Mouse (Mus musculus) liver, embryonic 14.5 days (tissue): Measurements from ENCODE around the gene Sufu. TPM values are rescaled to one million over a fixed set of nuclear protein-coding genes. Genes with fewer than 3 reads are reported as not detected.

Experiments
- ATAC-seq: fragments of 200-750 bp; cut with Nextera tagmentation; 2 replicates; pipeline ENCODE4 v1.8.0; 2017; ENCODE audit warnings: moderate number of reproducible peaks, mild to moderate bottlenecking, moderate library complexity; ENCODE audit not compliant: insufficient read depth
- DNase-seq, 3 experiments: peaks; one replicate each; pipeline ENCODE4 v3.0.0-alpha.2; 2012 to 2013; ENCODE audit warnings: low read depth in 3 of 3, low spot score in 3 of 3
- H3K27ac ChIP-seq: fragments of 300-500 bp; sonication (generic); 2 replicates; pipeline ENCODE4 v1.5.1; 2014; ENCODE audit warnings: moderate library complexity, mild to moderate bottlenecking, control low read depth, inconsistent platforms
- H3K27me3 ChIP-seq: fragments of 300-500 bp; sonication (generic); 2 replicates; pipeline ENCODE4 v1.6.1; 2014; ENCODE audit warnings: mild to moderate bottlenecking, low read length, moderate library complexity; ENCODE audit not compliant: control insufficient read depth, insufficient read depth
- H3K36me3 ChIP-seq: fragments of 300-500 bp; sonication (generic); replicated peaks from 2 replicates; pipeline ENCODE4 v1.6.1; 2014; ENCODE audit warnings: low read depth; ENCODE audit not compliant: control insufficient read depth, insufficient read depth
- H3K4me1 ChIP-seq, 2 experiments: fragments of 200-500 bp in 1 of 2; fragments of 300-500 bp in 1 of 2; sonication (generic) in 1 of 2; replicated peaks; 2 replicates each; pipeline ENCODE4 v1.6.1; 2012 to 2014; ENCODE audit warnings: antibody characterized with exemption in 1 of 2, inconsistent platforms in 1 of 2, low read length in 1 of 2; ENCODE audit not compliant: control insufficient read depth in 2 of 2, insufficient read depth in 2 of 2
- H3K4me2 ChIP-seq: fragments of 300-500 bp; sonication (generic); 2 replicates; pipeline ENCODE4 v1.6.1; 2014; ENCODE audit warnings: low read depth, mild to moderate bottlenecking, control low read depth, moderate library complexity
- H3K4me3 ChIP-seq, 2 experiments: fragments of 200-500 bp in 1 of 2; fragments of 300-500 bp in 1 of 2; sonication (generic) in 1 of 2; 2 replicates each; pipeline ENCODE4 v1.5.1; 2012 to 2014; ENCODE audit warnings: low read depth in 2 of 2, low read length in 2 of 2, mild to moderate bottlenecking in 2 of 2, control low read depth in 1 of 2, inconsistent platforms in 1 of 2, moderate library complexity in 1 of 2; ENCODE audit not compliant: insufficient read depth in 1 of 2
- H3K9ac ChIP-seq: fragments of 300-500 bp; sonication (generic); replicated peaks from 2 replicates; pipeline ENCODE4 v1.6.1; 2014; ENCODE audit warnings: mild to moderate bottlenecking, control low read depth, moderate library complexity
- H3K9me3 ChIP-seq: fragments of 300-500 bp; sonication (generic); 2 replicates; pipeline ENCODE4 v1.6.1; 2016; ENCODE audit warnings: low read length, mixed read lengths; ENCODE audit not compliant: control insufficient read depth
- CTCF ChIP-seq: IDR thresholded peaks from 2 replicates; pipeline ENCODE4 v1.5.1; 2016; ENCODE audit warnings: antibody characterized with exemption, low read depth, control low read depth
- EP300 ChIP-seq: IDR thresholded peaks from 2 replicates; pipeline ENCODE4 v1.6.1; 2016; ENCODE audit warnings: antibody characterized with exemption, low read depth
- WGBS: fragments of 180-500 bp; shearing (Covaris S2); extraction: QIAGEN DNeasy Blood & Tissue Kit; methylation state at CpG from one replicate; pipeline ENCODE4 v1.1.7; 2014; ENCODE audit not compliant: insufficient replicate concordance; 5-methylcytosine and 5-hydroxymethylcytosine counted together
- polyA plus RNA-seq, 2 experiments: library from polyadenylated mRNA; depleted of rRNA in 1 of 2; stranded (reverse) in 1 of 2; unstranded in 1 of 2; fragments of >200 nt; fragmentation: Nextera tagmentation in 1 of 2; extraction: Ambion mirVana in 1 of 2; gene quantifications; 2 replicates each; pipeline versions ENCODE4 v1.2.1 to v1.2.3; 2012 to 2014

Sufu gene
- 3.2 and 3.6 TPM in 2 replicates for polyA plus RNA-seq (2012; rRNA removed)
- 4.2 and 5.4 TPM in 2 replicates for polyA plus RNA-seq (2014; fragmentation: Nextera tagmentation; extraction: Ambion mirVana)

- H3K4me1 ChIP-seq: peaks cover 11 to 21% of the 10 kb centered on the region in 2 experiments
- H3K27ac ChIP-seq: peak within 1 kb of the TSS; percentile 68
- peak within 1 kb of the TSS; percentile 87 to 90 for H3K4me3 ChIP-seq
- DNase-seq (peak; percentile 99), ATAC-seq (peak; percentile 81)
- H3K27me3 ChIP-seq: no peaks in the 10 kb centered on the region
- peak within 1 kb of the TSS; percentile 82 for H3K9ac ChIP-seq
- peak within 1 kb of the TSS; percentile 98 for H3K4me2 ChIP-seq
- peak; percentile 98 for TF ChIP-seq CTCF
- no peak for TF ChIP-seq EP300
- WGBS: under 1% methylated on average over 56 of the region's 57 CpGs
- peaks cover 2% of the 10 kb centered on the region; the same call in 1 of the 2 replicates for H3K36me3 ChIP-seq
- H3K9me3 ChIP-seq: no peaks in the 10 kb centered on the region
These were observed at the start of gene Sufu for GRCm38 (mm10) chr19:46396686-46397435. Sufu (plus strand) TSS chr19:46396896.

GRCm38 (mm10) chr19:46347146-46347545 is 49.5 kb upstream of the Sufu start:
- Histone ChIP-seq H3K4me1 (peaks cover 3 to 23% of the 10 kb centered on the region in 2 experiments), H3K9ac (no peak overlapping the region), H3K4me2 (no peak overlapping the region), H3K36me3 (no peaks in the 10 kb centered on the region), H3K4me3 (no peak overlapping the region), H3K9me3 (no peaks in the 10 kb centered on the region), H3K27me3 (peaks cover 5% of the 10 kb centered on the region; the same call in 1 of the 2 replicates), H3K27ac (no peak overlapping the region)
- no peak for ATAC-seq
- 95% methylated on average over 1 of the region's 1 CpGs for WGBS
- TF ChIP-seq CTCF: no peak
- TF ChIP-seq EP300: no peak
- no peak for DNase-seq

- H3K4me3 ChIP-seq: peak overlapping the region; percentile 59 to 61
- H3K9ac ChIP-seq: peak overlapping the region; percentile 59
- peaks cover 5% of the 10 kb centered on the region; the same call in 1 of the 2 replicates for H3K27me3 ChIP-seq
- H3K36me3 ChIP-seq: no peaks in the 10 kb centered on the region
- TF ChIP-seq EP300 (no peak), CTCF (no peak)
- peaks cover 3 to 29% of the 10 kb centered on the region in 2 experiments for H3K4me1 ChIP-seq
- ATAC-seq (no peak), DNase-seq (no peak)
- H3K4me2 ChIP-seq: peak overlapping the region; percentile 73
- no peak overlapping the region for H3K27ac ChIP-seq
- 25% methylated on average over 14 of the region's 14 CpGs for WGBS
- no peaks in the 10 kb centered on the region for H3K9me3 ChIP-seq
These were observed 48.6 kb upstream of the Sufu start for GRCm38 (mm10) chr19:46347936-46348668.

- Histone ChIP-seq H3K4me3 (peak overlapping the region; percentile 59 to 61), H3K4me1 (peaks cover 3 to 27% of the 10 kb centered on the region in 2 experiments), H3K27ac (no peak overlapping the region), H3K9me3 (no peaks in the 10 kb centered on the region), H3K27me3 (peaks cover 5% of the 10 kb centered on the region; the same call in 1 of the 2 replicates), H3K9ac (peak overlapping the region; percentile 59), H3K36me3 (no peaks in the 10 kb centered on the region), H3K4me2 (peak overlapping the region; percentile 73)
- DNase-seq: no peak
- under 1% methylated on average over 78 of the region's 78 CpGs for WGBS
- no peak for TF ChIP-seq EP300
- TF ChIP-seq CTCF: no peak
- peak; percentile 71 for ATAC-seq
These were observed 47.8 kb upstream of the Sufu start for GRCm38 (mm10) chr19:46348761-46349458.
